ENCODE assay signal across 12 mouse cellular contexts in the genomic region with DNA sequence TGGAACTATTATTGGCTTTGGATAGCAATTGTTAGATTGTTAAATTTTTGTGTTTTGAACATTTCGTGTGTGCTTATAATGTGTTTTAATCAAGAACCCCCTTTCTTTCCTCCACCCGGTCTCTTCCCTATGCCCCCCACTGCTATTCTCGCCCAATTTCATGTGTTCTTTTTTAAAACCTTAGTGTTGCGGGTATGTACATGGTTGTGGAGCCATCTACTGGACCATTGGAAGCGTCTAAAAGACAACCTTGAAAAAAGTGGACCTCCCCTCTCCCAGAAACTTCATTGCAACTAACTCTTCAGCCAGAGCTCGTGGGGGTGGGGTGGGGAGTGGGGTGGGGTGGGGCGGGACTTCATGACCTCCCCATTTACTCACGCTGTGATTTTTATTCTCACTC.
DNase-seq lines count a peak whose midpoint lies in the region; ATAC-seq and TF ChIP-seq lines count a peak whose summit lies in the region.
"Had no signal": no experiment of that assay in that cellular context is flagged by ENCODE, and none has a peak within 500 bp of the region (broad histone marks: within the 10 kb centered on the region; RNA-seq: fewer than 3 reads in every experiment).

No protein-coding gene starts in this region.

- peak; percentile 25; the same call in 1 of the 2 replicates for TF ChIP-seq CTCF in lung, embryonic 14.5 days (IDR thresholded peaks at IDR 0.05; ENCODE audit: low read depth)
- peak; percentile 58 for TF ChIP-seq CTCF in stomach, postnatal 0 days (IDR thresholded peaks at IDR 0.05; ENCODE audit: low read depth)

- H3K9me3 ChIP-seq in lung, embryonic 14.5 days (ENCODE audit: low read depth, low read length) = no peaks in the 10 kb centered on the region
- H3K9me3 ChIP-seq in stomach, postnatal 0 days (ENCODE audit: control insufficient read depth, low read length) = no peaks in the 10 kb centered on the region
- H3K9me3 ChIP-seq: embryonic facial prominence, embryonic 13.5 days; liver, embryonic 12.5 days had no signal

- no peaks in the 10 kb centered on the region for H3K36me3 ChIP-seq in lung, embryonic 14.5 days (ENCODE audit: insufficient read depth)
- H3K36me3 ChIP-seq in stomach, postnatal 0 days (ENCODE audit: control insufficient read depth, insufficient read depth, low read length) = no peaks in the 10 kb centered on the region
- H3K36me3 ChIP-seq: embryonic facial prominence, embryonic 13.5 days; liver, embryonic 12.5 days had no signal

- no peak overlapping the region for H3K27ac ChIP-seq in lung, embryonic 14.5 days (ENCODE audit: low read depth)
- no peak overlapping the region for H3K27ac ChIP-seq in stomach, postnatal 0 days (replicated peaks)
- H3K27ac ChIP-seq: embryonic facial prominence, embryonic 13.5 days; liver, embryonic 12.5 days had no signal

- no peak overlapping the region for H3K4me2 ChIP-seq in lung, embryonic 14.5 days
- H3K4me2 ChIP-seq in stomach, postnatal 0 days (replicated peaks; ENCODE audit: low read depth) = no peak overlapping the region
- H3K4me2 ChIP-seq: embryonic facial prominence, embryonic 13.5 days; liver, embryonic 12.5 days had no signal

- H3K4me1 ChIP-seq in lung, embryonic 14.5 days (ENCODE audit: insufficient read depth) = peaks cover 8% of the 10 kb centered on the region; the same call in 1 of the 2 replicates
- H3K4me1 ChIP-seq in stomach, postnatal 0 days (replicated peaks; ENCODE audit: control insufficient read depth, insufficient read depth) = no peaks in the 10 kb centered on the region

- 65% methylated on average over 8 of the region's 8 CpGs for WGBS in lung, embryonic 14.5 days
- 58% methylated on average over 8 of the region's 8 CpGs for WGBS in stomach, postnatal 0 days

- DNase-seq in heart, adult 9 months (ENCODE audit: low spot score in 2 of 2) = peak; percentile 8 to 9
- no peak for DNase-seq in heart, adult 11 months
- DNase-seq in lung, embryonic 14.5 days = peak; percentile 40
- DNase-seq in lung, postnatal 4 days = no peak
- peak; percentile 67 for DNase-seq in kidney, adult 9 months
- no peak for DNase-seq in stomach, postnatal 0 days (ENCODE audit: low spot score)
- no peak for DNase-seq in yolk sac, embryonic 10.5 days (ENCODE audit: low spot score)
- DNase-seq in cerebellum, adult 11 months = no peak
- DNase-seq: cerebellum, adult 18-20 months; retina, postnatal 1 day had no signal

- no peak overlapping the region for H3K4me3 ChIP-seq in lung, embryonic 14.5 days (ENCODE audit: low read depth, low read length)
- no peak overlapping the region for H3K4me3 ChIP-seq in stomach, postnatal 0 days (ENCODE audit: low read depth, low read length)
- H3K4me3 ChIP-seq: embryonic facial prominence, embryonic 13.5 days; liver, embryonic 12.5 days had no signal

- TF ChIP-seq EP300 in stomach, postnatal 0 days (optimal IDR thresholded peaks at IDR 0.05) = no peak

- ATAC-seq in lung, embryonic 14.5 days (ENCODE audit: insufficient read depth) = no peak
- no peak for ATAC-seq in stomach, postnatal 0 days (ENCODE audit: low FRiP score, low TSS enrichment)

- H3K9ac ChIP-seq in lung, embryonic 14.5 days = no peak overlapping the region
- H3K9ac ChIP-seq in stomach, postnatal 0 days (ENCODE audit: low read length) = no peak overlapping the region
- H3K9ac ChIP-seq: embryonic facial prominence, embryonic 13.5 days; liver, embryonic 12.5 days had no signal

- H3K27me3 ChIP-seq in lung, embryonic 14.5 days (ENCODE audit: insufficient read depth, low read length) = no peaks in the 10 kb centered on the region
- H3K27me3 ChIP-seq in stomach, postnatal 0 days (ENCODE audit: control insufficient read depth, insufficient read depth, low read length) = no peaks in the 10 kb centered on the region
- H3K27me3 ChIP-seq: embryonic facial prominence, embryonic 13.5 days; liver, embryonic 12.5 days had no signal

Comparison
In these comparisons a context has a peak if more than half of its experiments do, and no peak if none do; other contexts are left out.
1. DNase-seq: peak in heart, adult 9 months (2 of 2), lung, embryonic 14.5 days (single experiment) and kidney, adult 9 months (single experiment); none in heart, adult 11 months (single experiment), lung, postnatal 4 days (0 of 2), stomach, postnatal 0 days (single experiment), yolk sac, embryonic 10.5 days (single experiment) and cerebellum, adult 11 months (single experiment).